Mouse (Mus musculus) heart, adult 2 months (tissue): ENCODE data around the gene Arap1.

Experiments used
- CTCF ChIP-seq: fragments of 200-600 bp; IDR thresholded peaks from 2 replicates; pipeline ENCODE4 v1.8.1; 2022; ENCODE audit warnings: antibody characterized with exemption, mild to moderate bottlenecking, moderate library complexity
- EP300 ChIP-seq: fragments of 200-500 bp; IDR thresholded peaks from 2 replicates; pipeline ENCODE4 v1.6.1; 2011; ENCODE audit warnings: low read depth, low read length, control low read depth; ENCODE audit not compliant: insufficient read depth

DNA sequence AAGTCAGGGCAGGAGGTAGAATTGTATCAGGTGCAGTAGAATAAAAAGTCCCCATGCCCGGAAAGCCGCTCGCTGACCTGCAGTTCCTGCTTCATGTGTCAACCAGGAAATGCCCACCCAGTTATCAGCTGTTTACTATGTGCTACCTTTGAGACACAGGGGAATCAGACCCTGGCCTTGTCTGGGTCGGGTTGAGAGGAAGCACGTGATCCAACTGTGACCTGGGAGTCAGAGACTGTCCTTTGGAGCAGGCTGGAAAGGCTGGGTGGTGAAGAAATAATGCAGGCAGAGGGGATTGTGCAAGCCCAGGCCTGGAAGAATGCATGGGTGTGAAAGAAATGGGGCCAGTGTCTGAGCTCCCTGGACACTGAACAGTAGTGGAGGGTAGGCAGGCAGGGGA is 6.6 kb downstream of the Arap1 start:
- TF ChIP-seq EP300 (no peak), CTCF (no peak)
